Mouse (Mus musculus) ES-Bruce4 (cell line): ENCODE results near the gene Amotl2.

Experiments
- CTCF ChIP-seq: IDR thresholded peaks from one replicate; pipeline ENCODE4 v1.8.1; 2011; ENCODE audit warnings: low read depth, low read length
- EP300 ChIP-seq: IDR thresholded peaks from 2 replicates; pipeline ENCODE4 v1.6.1; 2011; ENCODE audit warnings: low read depth, low read length; ENCODE audit not compliant: insufficient read depth
- POLR2A ChIP-seq: IDR thresholded peaks from one replicate; pipeline ENCODE4 v1.8.1; 2011; ENCODE audit warnings: low read length; ENCODE audit not compliant: insufficient read depth

DNA sequence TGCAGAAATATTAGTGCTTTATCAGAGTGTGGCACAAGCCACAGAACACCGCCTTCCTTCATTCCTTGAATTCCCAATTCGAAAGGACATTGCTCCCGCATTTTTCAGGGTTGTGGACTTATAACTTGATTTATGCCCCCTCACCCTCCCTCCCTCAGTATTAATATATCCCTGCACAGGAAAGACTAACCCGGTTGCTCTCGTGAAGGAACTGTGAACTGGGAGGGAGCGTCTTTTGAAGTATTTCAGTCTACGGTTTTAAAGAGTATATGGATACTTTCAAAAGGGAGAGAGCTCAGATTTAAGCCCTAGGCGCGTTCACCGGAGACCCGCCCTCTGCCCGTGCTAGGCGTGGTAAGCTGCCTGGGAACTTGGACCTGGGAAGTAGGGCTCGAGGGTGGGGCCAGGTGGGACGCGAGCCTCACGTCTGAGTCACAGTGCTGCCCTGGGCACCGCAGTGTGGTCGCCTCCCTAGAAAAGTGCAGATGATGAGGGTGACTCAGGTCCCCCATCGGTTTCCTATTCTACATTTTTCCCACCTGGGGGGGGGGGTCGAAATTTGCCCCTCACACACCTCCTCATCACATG, 54.9 kb downstream of the Amotl2 start:
- TF ChIP-seq EP300, result peak; percentile 30; the same call in 1 of the 2 replicates
- TF ChIP-seq POLR2A, result no peak
- no peak for TF ChIP-seq CTCF
